Mouse (Mus musculus) neural tube, embryonic 12.5 days (tissue): ENCODE results near the gene Dars2. TPM values are rescaled to one million over a fixed set of nuclear protein-coding genes. Genes with fewer than 3 reads are reported as not detected.

Source experiments
- ATAC-seq: fragments of 200-750 bp; cut with Nextera tagmentation; 2 replicates; pipeline ENCODE4 v1.8.0; 2017; ENCODE audit warnings: low read depth, mild to moderate bottlenecking, moderate TSS enrichment, moderate library complexity; ENCODE audit not compliant: low FRiP score
- H3K27ac ChIP-seq: fragments of 300-500 bp; sonication (generic); 2 replicates; pipeline ENCODE4 v1.5.1; 2016
- H3K27me3 ChIP-seq: fragments of 300-500 bp; sonication (generic); replicated peaks from 2 replicates; pipeline ENCODE4 v1.6.1; 2016; ENCODE audit warnings: mild to moderate bottlenecking
- H3K36me3 ChIP-seq: fragments of 300-500 bp; sonication (generic); 2 replicates; pipeline ENCODE4 v1.6.1; 2016; ENCODE audit warnings: mild to moderate bottlenecking
- H3K4me1 ChIP-seq: fragments of 300-500 bp; sonication (generic); 2 replicates; pipeline ENCODE4 v1.6.1; 2016
- H3K4me2 ChIP-seq: fragments of 300-500 bp; sonication (generic); replicated peaks from 2 replicates; pipeline ENCODE4 v1.6.1; 2016; ENCODE audit warnings: mild to moderate bottlenecking
- H3K4me3 ChIP-seq: fragments of 300-500 bp; sonication (generic); 2 replicates; pipeline ENCODE4 v1.5.1; 2016
- H3K9ac ChIP-seq: fragments of 300-500 bp; sonication (generic); 2 replicates; pipeline ENCODE4 v1.6.1; 2016; ENCODE audit warnings: mild to moderate bottlenecking
- H3K9me3 ChIP-seq: fragments of 300-500 bp; sonication (generic); 2 replicates; pipeline ENCODE4 v1.6.1; 2016; ENCODE audit warnings: mild to moderate bottlenecking
- WGBS: fragments of 180-500 bp; shearing (Covaris S2); methylation state at CpG from one replicate; pipeline ENCODE4 v1.1.7; 2016; 5-methylcytosine and 5-hydroxymethylcytosine counted together
- polyA plus RNA-seq: library from polyadenylated mRNA; unstranded; fragments of >200 nt; fragmentation: Nextera tagmentation; extraction: Ambion mirVana; gene quantifications from 2 replicates; pipeline ENCODE4 v1.2.1, GENCODE M21; 2016

Gene Dars2
- 35.2 and 39.5 TPM in 2 replicates for polyA plus RNA-seq

DNA sequence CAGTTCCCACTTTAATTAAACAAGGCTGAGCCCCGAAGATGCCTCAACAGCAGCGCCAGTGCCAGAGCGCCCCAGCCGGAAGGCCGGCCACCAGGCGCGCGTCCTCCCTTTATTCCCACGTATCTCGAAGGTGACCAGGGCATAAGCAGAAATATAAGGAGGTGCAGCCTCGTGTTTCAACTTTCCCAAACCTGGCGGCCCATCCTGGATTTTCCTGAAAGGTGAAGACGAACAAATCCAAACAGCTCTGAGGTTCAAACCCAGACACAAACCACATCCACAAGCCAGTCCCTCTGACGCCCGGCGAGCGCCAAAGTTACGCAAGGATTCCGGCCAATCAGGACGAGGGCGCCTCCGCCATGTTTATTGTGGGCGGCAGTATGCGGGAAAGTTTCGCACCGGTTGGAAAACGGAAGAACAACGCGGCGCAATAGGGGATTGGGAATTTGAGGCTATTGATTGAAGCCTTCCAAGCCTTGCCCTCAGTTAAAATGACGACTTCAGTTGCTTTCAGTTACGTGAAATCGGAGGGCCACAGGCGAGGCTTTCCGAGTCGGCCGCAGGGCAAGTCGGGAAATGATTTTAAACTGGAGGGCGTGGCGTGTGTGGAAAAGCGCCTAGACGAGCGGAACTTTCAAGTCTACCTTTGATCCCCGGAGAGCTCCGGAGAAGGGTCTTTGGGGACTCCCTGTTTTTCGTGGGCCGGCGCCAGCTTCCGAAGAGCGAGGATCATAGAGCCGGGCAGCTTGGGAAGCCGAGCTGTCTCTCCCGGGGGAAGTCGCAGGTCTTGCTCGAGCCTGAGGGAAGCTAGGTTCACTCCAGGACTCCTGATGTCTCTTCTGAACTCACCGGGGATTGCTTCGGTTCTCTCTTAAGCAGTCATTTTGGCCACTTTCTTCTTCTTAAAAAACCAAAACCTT is at the start of gene Dars2, which contains the start of gene Cenpl:
Dars2 (minus strand) TSS at position 307 of the 920 bp plus-strand sequence.
Cenpl (plus strand) TSS at position 362 of the 920 bp plus-strand sequence.
- under 1% methylated on average over 57 of the region's 57 CpGs for WGBS
- Histone ChIP-seq H3K4me2 (peak within 1 kb of the TSS; percentile 80), H3K9me3 (no peaks in the 10 kb centered on the region), H3K4me1 (peaks cover 34% of the 10 kb centered on the region), H3K27me3 (no peaks in the 10 kb centered on the region), H3K27ac (no peak within 1 kb of the TSS), H3K4me3 (peak within 1 kb of the TSS; percentile 77), H3K9ac (peak within 1 kb of the TSS; percentile 64), H3K36me3 (no peaks in the 10 kb centered on the region)
- peak; percentile 99 for ATAC-seq

DNA sequence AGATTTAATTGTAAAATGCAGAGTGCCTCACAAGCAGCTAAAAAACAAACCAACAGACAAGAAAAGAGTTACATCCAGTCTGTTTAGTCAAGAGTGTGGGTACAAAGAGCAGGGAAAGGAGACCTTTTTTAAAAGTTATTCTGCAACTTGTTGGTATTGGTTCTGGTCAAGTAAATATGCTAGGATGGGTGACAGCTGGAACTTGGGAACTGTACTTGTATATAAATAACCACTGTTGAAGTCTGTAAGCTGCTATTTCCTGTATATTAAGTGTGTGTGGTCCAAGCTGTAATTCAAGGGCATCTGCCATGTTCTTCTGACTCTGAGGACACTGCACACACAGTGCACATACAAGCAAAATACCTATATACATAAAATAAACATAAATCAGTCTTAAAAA is 44.1 kb upstream of the Dars2 start:
- ATAC-seq, result no peak
- H3K27me3 ChIP-seq, result no peaks in the 10 kb centered on the region
- H3K4me3 ChIP-seq, result no peak overlapping the region
- H3K27ac ChIP-seq, result no peak overlapping the region
- no peaks in the 10 kb centered on the region for H3K9me3 ChIP-seq
- no peaks in the 10 kb centered on the region for H3K4me1 ChIP-seq
- H3K4me2 ChIP-seq, result no peak overlapping the region
- H3K9ac ChIP-seq, result no peak overlapping the region
- peaks cover 2% of the 10 kb centered on the region for H3K36me3 ChIP-seq

DNA sequence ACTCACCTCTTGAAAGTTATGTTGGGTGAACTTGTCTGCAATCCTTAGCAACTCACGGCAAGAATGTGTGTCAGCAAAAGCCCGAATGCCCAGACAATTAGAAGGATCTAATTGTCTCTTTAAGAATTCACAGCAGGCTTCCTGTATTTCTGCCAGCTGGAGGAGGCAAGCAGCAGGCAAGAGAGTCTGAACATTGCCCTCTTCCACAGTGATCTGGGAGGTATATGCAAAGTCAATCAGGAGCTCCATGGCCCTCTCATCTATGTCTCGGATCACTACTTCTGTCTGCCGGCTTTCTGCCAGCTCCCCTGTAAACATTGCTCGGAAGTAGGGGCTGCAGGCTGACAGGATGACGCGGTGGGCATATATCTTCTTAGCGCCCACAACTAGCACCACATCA is 38.8 kb upstream of the Dars2 start:
- WGBS, result 90% methylated on average over 8 of the region's 8 CpGs
- no peaks in the 10 kb centered on the region for H3K9me3 ChIP-seq
- no peak overlapping the region for H3K4me2 ChIP-seq
- no peak overlapping the region for H3K27ac ChIP-seq
- no peak overlapping the region for H3K4me3 ChIP-seq
- peaks cover 22% of the 10 kb centered on the region for H3K36me3 ChIP-seq
- no peaks in the 10 kb centered on the region for H3K4me1 ChIP-seq
- no peak for ATAC-seq
- H3K27me3 ChIP-seq, result no peaks in the 10 kb centered on the region
- H3K9ac ChIP-seq, result no peak overlapping the region

DNA sequence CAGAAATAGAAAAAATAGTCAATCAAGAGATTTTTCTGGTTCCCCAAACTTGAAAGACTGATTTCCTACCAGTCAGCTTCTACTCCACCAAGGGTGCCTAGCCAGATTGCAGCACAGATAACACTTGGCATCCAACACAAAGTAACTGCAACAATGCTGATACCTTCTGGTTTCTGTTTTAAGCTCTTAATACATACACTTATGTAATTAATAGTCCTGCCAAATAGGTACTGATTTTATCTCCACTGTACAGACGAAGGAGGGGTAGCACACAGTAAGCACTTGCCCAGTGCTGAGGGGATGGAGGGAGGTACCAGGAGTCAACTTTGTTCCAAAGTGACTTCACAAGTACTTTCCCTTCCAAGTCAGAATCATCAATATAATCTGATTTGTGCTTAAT is 33.4 kb upstream of the Dars2 start:
- Histone ChIP-seq H3K9ac (no peak overlapping the region), H3K36me3 (peaks cover 30% of the 10 kb centered on the region), H3K9me3 (no peaks in the 10 kb centered on the region), H3K4me1 (no peaks in the 10 kb centered on the region), H3K4me2 (no peak overlapping the region), H3K27ac (no peak overlapping the region), H3K4me3 (no peak overlapping the region), H3K27me3 (no peaks in the 10 kb centered on the region)
- WGBS, result 79% methylated on average over 1 of the region's 1 CpGs
- no peak for ATAC-seq

DNA sequence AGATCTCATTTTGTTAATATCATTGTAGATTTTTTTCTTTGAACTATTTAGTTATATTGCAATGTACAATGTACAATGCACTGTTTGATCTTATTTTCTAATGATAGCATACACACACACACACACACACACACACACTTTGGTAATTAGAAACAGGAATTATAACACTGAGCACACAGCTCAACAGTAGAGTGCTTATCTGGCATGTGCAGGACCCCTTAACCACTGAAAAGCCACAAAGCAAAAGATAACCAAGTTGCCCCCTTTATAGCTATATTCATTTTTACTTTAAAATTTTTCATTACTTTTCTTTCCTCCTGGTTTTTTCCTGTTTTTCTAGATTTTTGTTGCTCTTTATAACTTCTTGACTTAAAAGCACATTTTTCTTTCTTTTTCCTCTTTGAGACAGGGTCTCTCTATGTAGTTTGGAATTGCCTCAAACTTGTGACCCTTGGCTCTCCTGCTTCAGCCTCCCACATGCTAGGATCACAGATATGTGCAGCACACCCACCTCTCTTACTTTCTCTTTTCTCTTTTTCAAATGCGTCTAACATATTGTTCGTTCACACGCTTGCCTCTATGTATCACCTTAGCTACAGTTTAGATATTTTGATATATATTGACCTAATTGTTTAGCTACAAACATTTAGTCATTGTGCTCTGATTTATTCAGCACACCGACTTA is 29.4 kb upstream of the Dars2 start:
- no peaks in the 10 kb centered on the region for H3K4me1 ChIP-seq
- peaks cover 29% of the 10 kb centered on the region; the same call in 1 of the 2 replicates for H3K36me3 ChIP-seq
- no peak overlapping the region for H3K9ac ChIP-seq
- no peaks in the 10 kb centered on the region for H3K9me3 ChIP-seq
- ATAC-seq, result no peak
- H3K4me2 ChIP-seq, result no peak overlapping the region
- H3K27me3 ChIP-seq, result no peaks in the 10 kb centered on the region
- WGBS, result 96% methylated on average over 4 of the region's 4 CpGs
- no peak overlapping the region for H3K27ac ChIP-seq
- no peak overlapping the region for H3K4me3 ChIP-seq

DNA sequence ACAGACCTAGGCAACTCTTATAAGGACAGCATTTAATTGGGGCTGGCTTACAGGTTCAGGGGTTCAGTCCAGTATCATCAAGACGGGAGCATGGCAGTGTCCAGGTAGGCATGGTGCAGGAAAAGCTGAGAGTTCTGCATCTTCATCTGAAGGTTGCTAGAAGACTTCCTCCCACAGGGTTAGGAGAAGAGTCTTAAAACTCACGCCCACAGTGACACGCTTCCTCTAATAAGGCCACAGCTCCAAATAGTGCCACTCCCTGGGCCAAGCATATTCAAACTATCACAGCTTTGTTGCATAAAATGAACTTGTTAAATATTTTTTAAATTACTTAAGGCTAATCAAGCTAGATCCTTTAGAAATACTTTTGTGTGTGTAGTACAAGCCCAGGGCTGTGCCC is 6.8 kb upstream of the Dars2 start:
- Histone ChIP-seq H3K36me3 (peaks cover 18% of the 10 kb centered on the region), H3K4me1 (peaks cover 18% of the 10 kb centered on the region), H3K9ac (no peak overlapping the region), H3K9me3 (no peaks in the 10 kb centered on the region), H3K4me2 (no peak overlapping the region), H3K27me3 (no peaks in the 10 kb centered on the region), H3K4me3 (no peak overlapping the region), H3K27ac (no peak overlapping the region)
- 95% methylated on average over 3 of the region's 3 CpGs for WGBS
- no peak for ATAC-seq

DNA sequence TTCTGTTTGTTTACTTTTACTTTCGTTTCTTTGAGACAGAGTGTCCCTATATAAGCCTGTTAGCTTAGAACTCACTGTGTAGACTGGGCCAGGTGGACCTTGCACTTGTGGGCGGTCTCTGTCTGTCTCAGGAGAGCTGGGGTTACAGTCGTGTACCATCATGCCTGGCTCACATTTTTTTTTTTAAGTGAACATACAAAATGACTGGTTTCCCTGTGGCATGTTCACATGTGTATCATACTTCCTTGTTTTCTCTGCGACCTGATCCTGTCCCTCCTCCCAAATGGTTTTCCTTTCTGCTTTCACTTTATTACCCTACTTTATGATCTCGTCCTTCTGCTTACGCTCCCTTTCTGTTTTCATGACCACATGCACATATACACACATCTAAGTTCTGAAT is 5.8 kb upstream of the Dars2 start:
- Histone ChIP-seq H3K4me3 (no peak overlapping the region), H3K9me3 (no peaks in the 10 kb centered on the region), H3K9ac (no peak overlapping the region), H3K4me2 (no peak overlapping the region), H3K36me3 (peaks cover 14% of the 10 kb centered on the region), H3K27me3 (no peaks in the 10 kb centered on the region), H3K4me1 (peaks cover 27% of the 10 kb centered on the region), H3K27ac (no peak overlapping the region)
- WGBS, result 89% methylated on average over 6 of the region's 6 CpGs
- ATAC-seq, result no peak

DNA sequence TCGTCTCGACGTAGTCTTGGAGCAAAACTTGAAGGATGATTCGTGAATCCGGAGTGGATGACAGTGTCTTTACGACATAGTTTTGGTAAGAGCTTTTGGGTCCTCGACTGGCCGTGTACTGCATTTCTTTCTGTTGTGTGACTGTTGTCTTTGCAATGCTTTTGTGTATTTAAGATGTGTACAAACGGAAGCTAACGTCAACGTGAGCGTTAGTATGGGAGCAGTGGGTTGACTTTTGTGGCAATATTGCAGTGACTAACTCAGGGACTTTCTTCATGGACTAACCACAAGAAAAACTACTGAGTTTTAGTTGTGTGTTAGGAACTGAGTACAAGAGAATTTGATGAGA is 788 bp upstream of the Dars2 start:
- no peak for ATAC-seq
- Histone ChIP-seq H3K9me3 (no peaks in the 10 kb centered on the region), H3K27ac (no peak overlapping the region)

DNA sequence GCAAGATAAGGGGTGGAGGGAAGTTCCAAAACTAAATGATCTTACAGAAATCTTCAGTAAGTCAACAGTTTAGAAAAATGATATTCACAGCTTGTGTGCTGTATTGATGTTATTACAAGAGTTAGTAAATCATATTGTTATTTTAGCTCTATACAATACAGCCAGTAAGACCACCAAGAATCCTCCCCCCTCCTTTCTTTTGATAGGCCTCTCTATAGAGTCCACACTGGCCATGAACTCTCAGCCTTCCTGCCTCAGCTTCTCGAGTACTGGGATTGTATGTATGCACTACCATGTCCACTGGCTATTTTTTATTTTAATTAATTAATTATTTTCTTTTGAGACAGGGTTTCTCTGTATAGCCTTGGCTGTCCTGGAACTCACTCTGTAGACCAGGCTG is 7.1 kb downstream of the Dars2 start:
- H3K4me3 ChIP-seq, result no peak overlapping the region
- no peaks in the 10 kb centered on the region for H3K4me1 ChIP-seq
- H3K4me2 ChIP-seq, result no peak overlapping the region
- WGBS, result 82% methylated on average over 1 of the region's 1 CpGs
- no peak overlapping the region for H3K27ac ChIP-seq
- H3K9me3 ChIP-seq, result no peaks in the 10 kb centered on the region
- H3K9ac ChIP-seq, result no peak overlapping the region
- ATAC-seq, result no peak
- H3K36me3 ChIP-seq, result peaks cover 15% of the 10 kb centered on the region
- H3K27me3 ChIP-seq, result no peaks in the 10 kb centered on the region

More for the DNA sequence above, 788 bp upstream of the Dars2 start:
- Histone ChIP-seq H3K27me3 (no peaks in the 10 kb centered on the region), H3K36me3 (no peaks in the 10 kb centered on the region), H3K4me2 (peak overlapping the region; percentile 80), H3K4me3 (peak overlapping the region; percentile 77), H3K9ac (peak overlapping the region; percentile 64), H3K4me1 (peaks cover 34% of the 10 kb centered on the region)
- WGBS, result under 1% methylated on average over 12 of the region's 12 CpGs

DNA sequence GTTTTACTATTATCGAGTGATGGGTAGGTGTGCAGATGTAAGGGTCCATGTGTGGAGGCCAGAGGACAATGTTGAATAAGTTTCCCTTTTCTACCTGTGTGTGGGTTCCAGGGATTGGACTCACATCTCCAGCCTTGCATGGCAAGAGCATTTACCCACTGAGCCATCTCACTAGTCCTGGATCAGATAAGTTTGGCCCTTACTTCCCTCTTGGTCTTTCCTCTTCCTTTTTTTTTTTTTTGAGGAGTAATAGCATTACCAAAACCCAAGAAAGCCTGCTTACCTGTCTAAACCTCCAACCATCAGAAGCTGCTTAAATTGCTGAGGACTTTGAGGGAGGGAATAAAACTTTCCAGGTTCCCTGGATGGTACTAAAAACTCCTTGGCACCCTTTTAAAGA is 13.3 kb downstream of the Dars2 start:
- ATAC-seq, result no peak
- Histone ChIP-seq H3K36me3 (peaks cover 28% of the 10 kb centered on the region), H3K27me3 (no peaks in the 10 kb centered on the region), H3K4me3 (no peak overlapping the region), H3K4me1 (no peaks in the 10 kb centered on the region), H3K27ac (no peak overlapping the region), H3K4me2 (no peak overlapping the region), H3K9ac (no peak overlapping the region), H3K9me3 (no peaks in the 10 kb centered on the region)
- WGBS, result 98% methylated on average over 1 of the region's 1 CpGs

DNA sequence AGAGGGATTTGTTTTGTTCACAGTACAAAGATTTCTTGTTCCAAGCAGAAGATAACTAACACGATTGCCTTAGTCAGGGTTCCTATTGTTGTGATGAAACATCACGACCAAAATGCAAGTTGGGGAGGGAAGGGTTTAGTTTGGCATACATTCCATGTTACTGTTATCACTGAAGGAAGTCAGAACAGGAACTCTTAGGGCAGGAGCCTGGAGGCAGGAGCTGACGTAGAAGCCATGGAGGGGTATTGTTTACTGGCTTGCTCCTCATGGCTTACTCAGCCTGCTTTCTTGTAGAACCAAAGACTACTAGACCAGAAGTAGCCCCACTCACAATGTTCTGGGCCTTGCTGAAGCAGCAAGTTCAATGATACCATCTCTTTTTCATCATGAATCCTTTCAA is 23.5 kb downstream of the Dars2 start:
- Histone ChIP-seq H3K36me3 (peaks cover 34% of the 10 kb centered on the region), H3K9me3 (no peaks in the 10 kb centered on the region), H3K9ac (no peak overlapping the region), H3K27ac (no peak overlapping the region), H3K4me3 (no peak overlapping the region), H3K4me1 (no peaks in the 10 kb centered on the region), H3K4me2 (no peak overlapping the region), H3K27me3 (no peaks in the 10 kb centered on the region)
- WGBS, result 86% methylated on average over 3 of the region's 3 CpGs
- ATAC-seq, result no peak

DNA sequence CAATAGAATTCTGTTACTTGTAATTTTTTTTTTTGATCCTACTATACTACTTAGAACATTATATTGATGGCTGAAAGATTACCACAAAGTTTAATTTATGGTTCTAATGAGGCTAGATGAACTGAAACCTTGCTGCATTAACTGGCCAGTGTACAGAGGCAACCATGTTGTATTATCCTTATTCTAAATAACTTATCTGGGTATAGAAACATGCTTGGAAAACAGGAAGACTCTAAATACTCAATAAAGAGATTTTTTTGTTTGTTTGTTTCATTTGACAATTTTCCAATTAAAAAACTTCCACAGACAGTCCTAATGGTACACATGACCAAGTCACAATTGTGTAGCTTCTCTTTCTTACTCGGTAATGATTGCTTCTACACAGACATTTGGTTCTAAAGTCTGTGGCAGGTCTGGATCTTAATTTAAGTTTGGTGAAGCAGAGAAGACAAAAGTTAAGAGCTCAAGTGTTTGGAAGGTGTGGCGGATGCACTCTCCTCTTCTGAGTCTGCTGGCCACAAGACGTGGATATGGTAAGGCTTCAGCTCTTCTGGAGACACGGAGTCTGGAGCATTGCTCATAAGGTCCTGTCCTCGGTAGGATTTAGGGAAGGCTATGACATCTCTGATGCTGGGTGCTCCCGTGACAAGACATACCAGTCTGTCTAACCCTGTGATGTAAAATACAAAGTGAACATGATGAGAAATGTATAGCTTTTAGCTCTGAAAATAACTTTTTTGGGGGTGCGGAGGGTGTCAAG is 29.0 kb downstream of the Dars2 start:
- Histone ChIP-seq H3K4me1 (peaks cover 10% of the 10 kb centered on the region), H3K4me2 (no peak overlapping the region), H3K27me3 (no peaks in the 10 kb centered on the region), H3K36me3 (peaks cover 48% of the 10 kb centered on the region), H3K9ac (no peak overlapping the region), H3K27ac (no peak overlapping the region), H3K4me3 (no peak overlapping the region), H3K9me3 (no peaks in the 10 kb centered on the region)
- no peak for ATAC-seq
- 92% methylated on average over 7 of the region's 7 CpGs for WGBS
